Mouse (Mus musculus) spleen, adult 18-20 months (tissue): ENCODE measurements around the gene Hist1h4d.
"Not testable (repeated sequence)": the region's sequence is repeated elsewhere in the genome, so short reads cannot be mapped to it uniquely, and the experiment has no call there.

ENCODE experiments used
- DNase-seq, 2 experiments: peaks; one replicate each; pipeline ENCODE4 v3.0.0; 2022; ENCODE audit warnings: mixed read lengths in 2 of 2

Gene Hist1h4d

DNA sequence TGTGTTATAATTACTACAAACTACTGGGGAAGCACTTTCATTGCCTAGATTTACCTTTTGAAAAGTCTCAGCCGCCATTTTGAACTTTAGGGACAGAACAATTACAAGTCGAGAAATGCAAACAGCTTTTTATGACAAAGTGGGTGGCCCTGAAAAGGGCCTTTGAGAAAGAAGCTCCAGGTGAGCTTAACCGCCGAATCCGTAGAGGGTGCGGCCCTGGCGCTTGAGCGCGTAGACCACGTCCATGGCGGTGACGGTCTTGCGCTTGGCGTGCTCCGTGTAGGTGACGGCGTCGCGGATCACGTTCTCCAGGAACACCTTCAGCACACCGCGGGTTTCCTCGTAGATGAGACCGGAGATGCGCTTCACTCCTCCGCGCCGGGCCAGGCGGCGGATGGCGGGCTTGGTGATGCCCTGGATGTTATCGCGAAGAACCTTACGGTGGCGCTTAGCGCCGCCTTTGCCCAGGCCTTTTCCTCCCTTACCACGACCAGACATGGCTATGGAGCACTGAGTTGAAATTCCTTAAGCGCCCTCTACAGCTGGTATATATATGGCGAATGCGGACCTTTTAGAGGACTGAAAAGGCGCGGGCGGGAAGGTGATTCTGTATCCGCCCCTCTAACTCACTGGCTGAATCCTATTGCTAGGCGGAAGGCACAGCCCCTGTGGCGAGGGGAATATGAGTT, 30.1 kb upstream of the Hist1h4d start, which contains the start of gene Hist1h4f:
Gene Hist1h4f, minus strand, starts transcription at position 503 of the 689 bp plus-strand sequence.
- peak; percentile 60 to 65 for DNase-seq

DNA sequence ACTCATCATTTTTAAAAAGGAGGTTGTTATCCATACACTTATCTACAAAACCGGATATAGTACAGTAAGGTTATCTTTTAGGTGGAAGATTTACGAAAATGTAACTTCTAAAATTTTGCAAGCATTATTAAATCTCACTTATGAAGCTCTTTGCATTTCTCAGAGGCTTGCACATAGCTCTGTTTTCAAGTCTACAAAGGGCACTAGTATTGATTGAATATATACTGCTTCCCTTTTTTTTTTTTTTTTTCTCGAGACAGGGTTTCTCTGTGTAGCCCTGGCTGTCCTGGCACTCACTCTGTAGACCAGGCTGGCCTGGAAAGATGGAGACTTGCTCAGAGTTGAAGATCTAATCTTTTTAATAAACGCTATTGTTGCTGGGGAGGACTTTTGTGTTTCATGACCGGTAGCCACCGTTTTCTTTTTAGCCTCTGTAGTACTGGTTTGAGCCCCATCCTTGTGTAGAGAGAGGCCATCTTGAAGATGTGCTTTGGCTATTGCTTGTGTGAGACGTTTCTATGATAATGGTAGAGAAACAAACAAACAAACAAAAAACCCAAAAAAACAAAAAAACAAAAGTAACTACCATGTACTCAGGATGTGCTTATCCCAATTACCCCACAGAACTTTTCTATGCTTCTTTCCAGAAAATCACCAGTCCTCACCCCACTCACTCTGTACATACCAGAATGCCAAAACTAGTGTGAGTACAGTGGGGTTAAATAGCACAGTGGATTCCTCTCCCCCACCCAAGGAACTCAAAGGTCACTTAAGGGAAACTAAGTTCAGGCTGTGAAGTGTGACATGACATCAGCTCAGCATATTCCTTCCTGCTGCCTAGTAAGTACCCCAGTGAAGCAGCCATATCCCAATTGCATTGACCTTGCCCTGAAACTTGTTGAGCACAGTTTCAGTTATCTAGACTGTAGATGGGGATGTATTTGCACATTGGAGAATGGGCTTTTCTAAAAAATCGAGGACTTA, 29.2 kb upstream of the Hist1h4d start:
- no peak for DNase-seq

DNA sequence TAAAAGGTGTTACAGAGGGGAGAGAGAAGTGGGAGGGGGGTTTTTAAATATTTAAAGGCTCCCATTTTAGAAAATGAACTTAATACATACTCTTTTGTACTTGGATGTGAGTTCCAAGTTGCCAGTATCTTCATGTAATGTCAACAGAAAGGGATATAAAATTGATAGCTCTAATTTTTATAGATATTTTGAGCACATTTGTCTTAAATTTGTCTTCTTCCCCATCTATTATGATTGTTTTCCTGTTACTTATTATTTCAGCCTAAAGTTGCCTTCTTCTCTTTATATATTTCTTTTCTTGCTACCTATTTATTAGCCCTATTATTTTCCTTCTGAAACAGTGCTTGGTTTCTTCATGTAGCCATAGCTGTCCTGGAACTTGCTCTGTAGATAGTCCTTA, 28.4 kb upstream of the Hist1h4d start, which contains the start of gene Hist1h1d:
Gene Hist1h1d, plus strand, starts transcription at position 301 of the 400 bp plus-strand sequence.
- DNase-seq, result no peak

DNA sequence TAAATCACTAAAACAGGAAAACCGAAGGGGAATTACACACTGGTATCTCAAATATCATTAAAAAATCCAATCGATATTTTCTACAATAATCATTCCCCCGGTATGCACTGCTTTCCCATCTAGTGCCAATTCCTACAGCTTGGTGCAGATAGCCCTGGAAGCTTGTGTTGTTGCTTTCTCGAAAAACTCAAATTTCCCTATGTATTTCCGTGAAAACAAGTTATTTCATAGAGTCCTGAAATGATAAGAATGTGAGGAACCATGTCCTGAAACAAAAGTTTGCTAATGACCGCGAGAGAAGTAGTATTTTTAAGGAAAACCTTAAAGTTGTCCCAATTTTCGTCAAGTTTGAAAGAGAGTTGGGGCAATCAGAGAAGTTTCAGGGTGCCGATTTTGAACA, 27.0 kb upstream of the Hist1h4d start:
- DNase-seq, result no peak

DNA sequence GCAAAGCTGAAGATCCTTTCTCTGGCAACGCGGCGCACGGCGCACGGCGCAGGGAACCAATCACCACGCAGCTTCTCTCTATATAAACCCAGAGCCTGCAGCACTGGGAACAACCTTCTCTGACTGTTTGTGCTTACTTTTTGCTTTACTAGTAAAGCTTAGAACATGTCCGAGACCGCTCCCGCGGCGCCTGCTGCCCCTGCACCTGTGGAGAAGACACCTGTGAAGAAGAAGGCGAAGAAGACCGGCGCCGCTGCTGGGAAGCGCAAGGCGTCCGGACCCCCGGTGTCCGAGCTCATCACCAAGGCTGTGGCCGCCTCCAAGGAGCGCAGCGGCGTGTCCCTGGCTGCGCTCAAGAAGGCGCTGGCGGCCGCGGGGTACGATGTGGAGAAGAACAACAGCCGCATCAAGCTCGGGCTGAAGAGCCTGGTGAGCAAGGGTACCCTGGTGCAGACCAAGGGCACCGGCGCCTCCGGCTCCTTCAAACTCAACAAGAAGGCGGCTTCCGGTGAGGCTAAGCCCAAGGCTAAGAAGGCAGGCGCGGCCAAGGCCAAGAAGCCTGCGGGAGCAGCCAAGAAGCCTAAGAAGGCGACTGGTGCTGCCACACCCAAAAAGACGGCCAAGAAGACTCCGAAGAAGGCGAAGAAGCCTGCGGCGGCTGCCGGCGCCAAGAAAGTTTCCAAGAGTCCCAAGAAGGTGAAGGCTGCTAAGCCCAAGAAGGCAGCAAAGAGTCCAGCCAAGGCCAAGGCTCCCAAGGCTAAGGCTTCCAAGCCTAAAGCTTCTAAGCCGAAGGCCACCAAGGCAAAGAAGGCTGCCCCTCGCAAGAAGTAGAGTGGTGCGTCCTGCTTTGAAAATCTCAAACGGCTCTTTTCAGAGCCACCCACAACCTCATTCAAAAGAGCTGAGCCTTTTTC, 26.2 kb upstream of the Hist1h4d start:
- peak; percentile 66 to 69 for DNase-seq

DNA sequence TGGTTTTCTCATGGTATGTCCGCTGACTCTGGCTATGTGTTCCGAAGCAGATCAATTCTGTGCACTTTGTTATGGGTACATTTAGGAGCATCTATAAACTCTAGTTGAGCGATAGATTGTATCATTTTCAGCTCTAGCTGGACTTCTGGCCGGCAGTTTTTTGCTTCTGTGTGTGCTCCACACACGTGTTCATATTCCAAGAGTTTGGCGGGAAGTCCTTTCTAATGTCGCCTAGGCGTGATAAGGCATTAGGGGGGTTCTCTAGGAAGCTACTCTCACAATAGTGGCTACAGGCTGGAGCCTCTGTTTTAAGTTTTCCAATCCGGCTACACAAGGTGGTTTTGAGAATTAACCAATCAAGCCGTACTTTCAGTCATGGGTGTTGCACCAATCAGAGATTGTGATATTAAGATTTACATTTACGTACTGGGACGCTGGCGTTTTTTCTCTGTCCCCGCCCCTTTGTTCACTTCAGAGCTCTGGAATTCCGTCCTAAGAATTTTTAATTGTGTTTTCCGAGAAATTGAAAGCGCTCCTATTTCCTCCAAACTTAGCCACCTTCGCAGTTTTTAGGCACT, 25.5 kb upstream of the Hist1h4d start:
- DNase-seq, result no peak

DNA sequence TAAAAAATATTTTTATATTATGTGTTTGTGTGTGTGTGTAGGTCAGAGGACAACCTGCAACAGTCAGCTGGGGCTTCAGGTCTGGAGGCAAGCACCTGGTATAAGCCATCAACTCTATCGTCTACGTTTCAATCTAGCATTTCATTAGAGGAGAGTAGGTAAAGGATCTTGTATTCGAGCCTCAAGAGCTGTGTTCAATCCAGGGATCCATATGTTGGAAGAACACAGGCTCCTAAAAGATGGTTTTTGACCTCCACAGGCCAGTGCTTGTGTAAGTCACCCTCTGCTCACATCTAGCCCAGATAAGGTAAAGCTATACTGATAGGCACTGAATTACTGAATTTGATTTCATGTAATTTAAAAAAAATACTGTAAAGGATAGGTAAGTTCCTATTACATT, 24.5 kb upstream of the Hist1h4d start:
- no peak for DNase-seq

DNA sequence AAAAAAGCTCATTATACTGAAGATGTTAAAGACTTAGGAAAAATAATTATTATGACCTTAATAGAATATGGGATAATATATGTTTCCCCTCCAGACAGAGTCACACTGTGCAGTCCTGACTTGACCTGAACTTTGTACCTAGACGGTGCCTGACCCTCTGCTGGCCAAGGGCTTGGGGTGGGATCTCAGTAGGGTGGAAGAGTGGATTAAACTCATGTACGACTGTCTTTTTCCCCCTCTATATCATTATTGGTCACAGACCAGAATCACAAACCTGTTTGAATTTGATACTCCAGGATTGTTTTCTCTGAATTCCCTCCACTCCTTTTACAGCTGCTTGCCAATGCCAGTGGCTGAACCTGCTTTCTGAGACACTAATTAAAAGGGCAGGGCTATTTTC, 20.7 kb upstream of the Hist1h4d start:
- DNase-seq, result not testable (repeated sequence)

DNA sequence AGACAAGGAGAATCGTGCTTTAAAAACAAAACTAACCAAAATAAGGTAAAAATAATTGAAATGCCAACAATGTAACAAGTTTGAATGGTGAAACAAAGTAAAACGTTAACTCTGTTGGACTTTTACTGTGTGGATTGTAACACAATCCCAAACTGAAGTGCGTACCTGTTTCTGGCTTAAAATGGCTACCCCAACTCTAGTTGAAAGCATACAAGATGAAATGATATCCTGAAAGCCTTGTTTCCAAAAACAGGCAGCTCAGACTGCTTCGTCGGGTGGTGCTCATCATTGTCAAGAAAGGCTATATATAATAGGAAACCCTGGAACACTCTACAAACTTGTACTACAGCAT, 19.9 kb upstream of the Hist1h4d start:
- DNase-seq, result not testable (repeated sequence)

DNA sequence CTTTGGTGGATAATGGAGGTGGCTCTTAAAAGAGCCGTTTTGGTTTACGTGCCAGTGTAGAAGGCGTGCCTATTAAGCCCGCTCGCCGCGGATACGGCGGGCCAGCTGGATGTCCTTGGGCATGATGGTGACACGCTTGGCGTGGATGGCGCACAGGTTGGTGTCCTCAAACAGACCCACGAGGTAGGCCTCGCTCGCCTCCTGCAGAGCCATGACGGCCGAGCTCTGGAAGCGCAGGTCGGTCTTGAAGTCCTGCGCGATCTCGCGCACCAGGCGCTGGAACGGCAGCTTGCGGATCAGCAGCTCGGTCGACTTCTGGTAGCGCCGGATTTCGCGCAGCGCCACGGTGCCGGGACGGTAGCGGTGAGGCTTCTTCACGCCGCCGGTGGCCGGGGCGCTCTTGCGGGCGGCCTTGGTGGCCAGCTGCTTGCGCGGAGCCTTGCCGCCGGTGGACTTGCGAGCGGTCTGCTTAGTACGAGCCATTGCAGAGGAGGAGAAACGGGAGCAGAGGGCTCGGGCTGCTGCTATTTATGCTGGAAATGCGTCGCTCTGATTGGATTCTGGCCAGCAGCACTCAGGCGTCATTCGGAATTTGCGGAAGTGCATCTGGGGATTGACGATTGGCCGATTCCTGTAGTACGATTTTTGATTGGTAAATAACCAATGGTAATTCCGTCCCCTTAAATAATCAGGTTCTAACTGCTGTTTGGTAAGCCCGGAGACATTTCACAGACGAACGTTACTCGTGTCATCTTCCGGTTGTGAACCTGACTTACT, 19.3 kb upstream of the Hist1h4d start, which contains the start of gene Hist1h3e:
Gene Hist1h3e, minus strand, starts transcription at position 487 of the 777 bp plus-strand sequence.
- peak; percentile 84 to 86 for DNase-seq

DNA sequence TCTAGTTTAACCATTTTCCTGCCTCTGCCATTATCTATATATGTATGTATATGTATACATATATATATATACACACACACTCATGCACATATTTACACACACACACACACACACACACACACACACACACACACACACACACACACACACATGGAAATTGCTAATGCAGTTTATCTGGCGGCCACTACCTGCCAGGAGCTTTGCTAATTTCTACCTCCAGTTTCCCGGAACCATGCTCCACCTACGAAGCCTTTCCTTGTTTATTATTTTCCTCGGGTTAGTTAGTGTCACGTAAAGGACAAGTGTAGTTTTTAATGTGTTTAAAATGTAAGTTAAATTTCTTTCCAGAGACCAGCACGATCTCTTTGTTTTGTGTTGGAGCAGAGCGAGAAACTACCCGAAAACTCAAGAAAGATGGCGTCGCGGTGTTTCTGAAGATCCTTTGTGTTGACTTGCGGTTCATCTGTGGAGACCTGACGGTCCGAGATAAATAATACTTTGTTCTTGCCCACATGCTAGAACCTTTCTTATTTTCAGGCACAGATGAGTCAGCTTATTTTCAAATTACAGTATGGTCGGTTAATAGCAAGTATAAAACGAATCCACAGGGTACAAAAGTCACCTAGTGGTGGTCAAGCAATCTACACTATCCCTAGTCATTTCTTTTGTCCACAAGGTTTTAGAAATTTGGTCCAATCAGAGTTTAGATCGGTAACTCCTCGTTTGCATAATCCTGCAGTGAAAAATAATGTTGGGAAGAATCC, 18.5 kb upstream of the Hist1h4d start:
- DNase-seq, result no peak

DNA sequence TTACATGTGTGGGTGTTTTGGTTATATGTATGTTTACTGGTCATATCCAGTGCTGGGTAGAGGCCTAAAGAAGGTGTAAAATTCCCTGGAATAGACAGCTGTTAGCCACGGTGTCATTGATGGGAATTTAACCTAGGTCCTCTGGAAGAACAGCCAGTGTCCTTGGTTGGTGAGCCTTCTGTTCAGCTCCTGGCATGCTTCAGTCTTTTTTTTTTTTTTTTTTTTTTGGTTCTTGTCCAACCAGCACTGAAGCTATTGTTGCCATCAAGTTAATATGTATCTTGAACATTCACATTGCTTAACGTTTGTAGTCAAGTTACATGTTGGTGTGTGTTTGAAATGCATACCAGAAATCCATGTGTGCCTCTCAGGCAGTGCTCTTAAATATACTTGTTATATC, 16.9 kb upstream of the Hist1h4d start:
- no peak for DNase-seq

DNA sequence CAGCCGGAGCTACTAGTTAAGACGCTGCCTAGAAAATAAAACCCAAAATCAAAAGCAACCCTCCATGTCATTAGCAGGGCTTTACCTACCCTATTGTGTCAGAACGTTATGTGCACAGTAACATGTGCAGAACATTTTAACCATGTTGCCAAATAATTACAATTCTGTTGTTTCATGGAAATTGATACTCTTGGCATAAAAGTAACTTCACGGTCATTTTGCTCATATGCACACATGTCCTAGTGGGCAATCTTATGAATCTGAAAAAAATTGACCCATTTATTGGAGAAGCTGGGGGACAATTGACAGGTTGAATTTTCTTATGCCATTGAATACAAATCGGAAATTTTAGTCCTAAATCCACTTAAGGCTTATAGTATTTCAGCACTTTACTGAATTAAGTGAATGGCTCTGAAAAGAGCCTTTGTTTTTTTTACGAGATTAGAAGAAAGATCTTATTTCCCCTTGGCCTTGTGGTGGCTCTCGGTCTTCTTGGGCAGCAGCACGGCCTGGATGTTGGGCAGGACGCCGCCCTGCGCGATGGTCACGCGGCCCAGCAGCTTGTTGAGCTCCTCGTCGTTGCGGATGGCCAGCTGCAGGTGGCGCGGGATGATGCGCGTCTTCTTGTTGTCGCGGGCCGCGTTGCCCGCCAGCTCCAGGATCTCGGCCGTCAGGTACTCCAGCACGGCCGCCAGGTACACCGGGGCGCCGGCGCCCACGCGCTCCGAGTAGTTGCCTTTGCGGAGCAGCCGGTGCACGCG, 11.0 kb upstream of the Hist1h4d start:
- DNase-seq, result not testable (repeated sequence)

DNA sequence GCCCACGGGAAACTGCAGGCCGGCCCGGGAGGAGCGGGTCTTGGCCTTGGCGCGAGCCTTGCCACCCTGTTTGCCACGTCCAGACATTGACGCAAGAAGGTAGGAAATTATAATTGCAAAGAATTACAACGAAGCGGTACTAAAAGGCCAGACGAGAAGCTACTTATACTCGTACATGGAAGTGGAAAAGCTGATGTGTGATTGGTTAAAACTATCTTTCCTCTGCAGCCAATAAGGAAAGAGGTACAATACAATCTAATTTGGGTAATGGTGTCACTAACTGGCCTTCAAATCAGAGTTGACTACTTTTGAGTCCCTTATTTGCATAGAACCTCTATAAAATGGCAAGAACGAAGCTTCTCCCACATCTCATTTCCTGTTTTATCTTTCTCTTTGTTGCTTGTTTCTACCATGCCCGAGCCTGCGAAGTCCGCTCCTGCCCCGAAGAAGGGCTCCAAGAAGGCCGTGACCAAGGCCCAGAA, 10.3 kb upstream of the Hist1h4d start, which contains the start of the genes Hist1h2ae and Hist1h2bg:
Gene Hist1h2ae, minus strand, starts transcription at position 199 of the 482 bp plus-strand sequence.
Gene Hist1h2bg, plus strand, starts transcription at position 375 of the 482 bp plus-strand sequence.
- peak; percentile 64 for DNase-seq

DNA sequence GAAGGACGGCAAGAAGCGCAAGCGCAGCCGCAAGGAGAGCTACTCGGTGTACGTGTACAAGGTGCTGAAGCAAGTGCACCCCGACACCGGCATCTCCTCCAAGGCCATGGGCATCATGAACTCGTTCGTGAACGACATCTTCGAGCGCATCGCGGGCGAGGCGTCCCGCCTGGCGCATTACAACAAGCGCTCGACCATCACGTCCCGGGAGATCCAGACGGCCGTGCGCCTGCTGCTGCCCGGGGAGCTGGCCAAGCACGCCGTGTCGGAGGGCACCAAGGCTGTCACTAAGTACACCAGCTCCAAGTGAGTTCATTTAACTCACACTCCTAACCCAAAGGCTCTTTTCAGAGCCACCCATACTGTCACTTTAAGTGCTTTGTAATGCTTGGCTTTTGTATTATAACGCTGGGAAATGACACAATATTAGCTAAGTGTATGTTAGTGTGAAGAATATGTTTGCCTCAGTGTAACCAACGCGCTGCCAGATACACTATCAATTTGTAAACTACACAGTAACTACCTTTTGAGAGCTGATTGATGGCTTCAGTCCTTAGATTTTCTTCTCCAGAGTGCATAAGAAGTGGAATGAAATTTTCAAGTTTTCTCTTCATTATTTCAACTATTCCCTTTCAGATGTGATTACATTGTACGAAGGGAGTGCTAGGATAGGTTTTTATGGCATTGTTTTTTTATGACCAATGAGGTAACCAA, 9.7 kb upstream of the Hist1h4d start:
- DNase-seq, result not testable (repeated sequence)

DNA sequence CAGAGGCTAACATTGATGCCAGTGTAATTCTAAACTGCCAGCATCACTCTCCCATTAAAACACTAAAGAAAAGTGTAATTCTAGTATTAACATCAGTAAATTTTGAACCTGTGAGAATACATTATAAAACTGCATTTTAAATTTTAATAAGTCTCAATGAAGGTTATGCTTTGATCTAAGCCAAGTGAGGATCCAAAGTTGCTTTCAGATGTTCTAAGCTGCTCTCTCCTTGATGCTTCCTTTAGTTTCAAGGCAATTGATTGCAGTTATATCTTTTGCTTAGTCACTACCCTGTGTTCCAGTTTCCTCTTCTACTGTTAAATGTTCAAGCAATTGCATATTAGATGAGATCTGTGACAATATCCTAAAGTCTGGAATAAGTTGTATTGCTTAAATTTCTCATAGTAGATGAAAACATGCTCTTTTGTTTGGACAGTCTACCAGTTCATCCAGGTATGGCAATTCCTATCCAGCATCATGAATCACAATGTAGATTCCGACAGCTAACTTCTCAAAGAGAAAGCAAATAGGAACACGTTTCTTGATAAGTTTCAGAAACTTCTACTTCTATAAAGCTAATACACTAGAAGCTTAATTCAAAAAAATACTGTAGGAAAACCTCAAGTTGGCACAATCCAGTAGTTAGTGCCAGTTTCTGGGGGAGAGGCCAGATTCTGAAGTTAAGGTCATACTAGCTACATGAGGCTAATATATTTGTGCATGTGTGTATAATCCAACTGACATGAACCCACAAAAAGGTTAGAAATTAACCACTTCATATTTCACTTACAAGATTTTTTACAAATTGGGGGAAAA, 9.0 kb upstream of the Hist1h4d start:
- DNase-seq, result no peak

DNA sequence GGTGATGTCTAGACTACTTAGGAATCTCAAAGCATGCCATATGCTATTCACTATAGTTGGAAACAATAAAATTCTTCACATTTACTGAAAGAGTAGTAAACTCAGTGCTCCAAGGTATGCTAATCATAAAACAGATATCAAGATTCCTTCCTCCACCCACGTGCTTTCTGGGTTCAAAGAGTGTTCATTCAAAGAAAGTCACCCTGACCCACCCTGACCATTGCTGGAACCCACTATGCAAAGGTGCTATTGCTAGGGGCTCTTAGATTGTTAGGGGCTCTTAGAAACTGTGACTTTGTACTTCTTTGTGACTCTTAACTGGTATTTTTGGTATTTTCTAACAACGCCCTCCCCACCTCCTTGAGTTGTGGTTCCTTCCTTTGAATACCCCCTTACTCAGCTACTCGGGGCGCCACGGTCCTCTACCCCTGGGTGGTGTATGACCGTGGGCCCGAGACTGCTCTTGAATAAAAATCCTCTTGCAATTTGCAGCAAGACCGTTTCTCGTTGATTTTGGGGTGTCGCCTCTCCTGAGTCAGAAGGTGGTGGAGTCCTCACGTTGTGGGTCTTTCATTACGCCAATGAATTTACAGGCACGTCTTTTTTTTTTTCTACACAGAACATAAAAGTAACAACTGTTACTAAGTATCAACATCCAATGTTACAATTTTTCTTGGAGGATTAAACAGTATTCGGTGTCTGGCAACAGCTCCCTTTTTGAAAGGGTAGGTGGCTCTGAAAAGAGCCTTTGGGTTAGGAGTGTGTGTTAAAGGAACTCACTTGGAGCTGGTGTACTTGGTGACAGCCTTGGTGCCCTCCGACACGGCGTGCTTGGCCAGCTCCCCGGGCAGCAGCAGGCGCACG, 8.1 kb upstream of the Hist1h4d start:
- not testable (repeated sequence) for DNase-seq
